Mouse (Mus musculus): Measurements from ENCODE around the gene Cd7. TPM values are rescaled to one million over a fixed set of nuclear protein-coding genes. Genes with fewer than 3 reads are reported as not detected.
"Not testable (repeated sequence)": the region's sequence is repeated elsewhere in the genome, so short reads cannot be mapped to it uniquely, and the experiment has no call there.

Gene Cd7
- total RNA-seq, 1 experiment = 0.27 TPM

- TF ChIP-seq CHD2 (IDR thresholded peaks at IDR 0.05; ENCODE audit: low read depth, low read length) (no peak), HCFC1 (IDR thresholded peaks at IDR 0.05; ENCODE audit: borderline replicate concordance, insufficient read depth, low read length) (no peak), ZC3H11A (IDR thresholded peaks at IDR 0.05; ENCODE audit: borderline replicate concordance, low read depth, low read length) (no peak), MAFK (IDR thresholded peaks at IDR 0.05; ENCODE audit: insufficient read depth, low read depth, low read length) (no peak), ZNF384 (IDR thresholded peaks at IDR 0.05; ENCODE audit: low read depth, low read length) (no peak)
- H3K27ac ChIP-seq (ENCODE audit: insufficient read depth, low read depth, low read length, poor library complexity, severe bottlenecking) = no peak overlapping the region
- H3K9me3 ChIP-seq (ENCODE audit: control insufficient read depth, insufficient read depth, low read depth, low read length) = no peaks in the 10 kb centered on the region
- no peak overlapping the region for H3K4me3 ChIP-seq (ENCODE audit: insufficient read depth in 1 of 2, low read depth in 1 of 2, low read length in 2 of 2, poor library complexity in 1 of 2, severe bottlenecking in 1 of 2)
- no peak overlapping the region for H3K9ac ChIP-seq (ENCODE audit: insufficient read depth, low read depth, low read length, poor library complexity, severe bottlenecking)
- no peaks in the 10 kb centered on the region for H3K4me1 ChIP-seq (ENCODE audit: control insufficient read depth in 2 of 2, insufficient read depth in 2 of 2, low read length in 2 of 2, poor library complexity in 1 of 2)
- H3K36me3 ChIP-seq (ENCODE audit: control insufficient read depth, insufficient read depth, low read length, poor library complexity, severe bottlenecking) = no peaks in the 10 kb centered on the region
- no peak for DNase-seq (ENCODE audit: low read depth, low spot score)
- in situ Hi-C loops (cut with MboI; ENCODE audit: low sequenced_read_pairs in 2 of 2, unreplicated experiment in 2 of 2) = no loop called here
Observed at GRCm38 (mm10) chr11:121082250-121082649, 43.0 kb upstream of the Cd7 start.

- no peak for TF ChIP-seq CHD2 (IDR thresholded peaks at IDR 0.05; ENCODE audit: low read depth, low read length)
- TF ChIP-seq HCFC1 (IDR thresholded peaks at IDR 0.05; ENCODE audit: borderline replicate concordance, insufficient read depth, low read length) = no peak
- TF ChIP-seq ZNF384 (IDR thresholded peaks at IDR 0.05; ENCODE audit: low read depth, low read length) = no peak
- TF ChIP-seq ZC3H11A (IDR thresholded peaks at IDR 0.05; ENCODE audit: borderline replicate concordance, low read depth, low read length) = no peak
- TF ChIP-seq MAFK (IDR thresholded peaks at IDR 0.05; ENCODE audit: insufficient read depth, low read depth, low read length) = no peak
- H3K4me1 ChIP-seq (ENCODE audit: control insufficient read depth in 2 of 2, insufficient read depth in 2 of 2, low read length in 2 of 2, poor library complexity in 1 of 2) = no peaks in the 10 kb centered on the region
Observed at GRCm38 (mm10) chr11:121081120-121081519, 41.9 kb upstream of the Cd7 start, which contains the start of gene Sectm1a. Sectm1a (minus strand) TSS chr11:121081220.

GRCm38 (mm10) chr11:121080330-121080729, 41.1 kb upstream of the Cd7 start:
- Histone ChIP-seq H3K27ac (ENCODE audit: insufficient read depth, low read depth, low read length, poor library complexity, severe bottlenecking) (no peak overlapping the region), H3K9ac (ENCODE audit: insufficient read depth, low read depth, low read length, poor library complexity, severe bottlenecking) (no peak overlapping the region), H3K9me3 (ENCODE audit: control insufficient read depth, insufficient read depth, low read depth, low read length) (no peaks in the 10 kb centered on the region), H3K4me1 (ENCODE audit: control insufficient read depth in 2 of 2, insufficient read depth in 2 of 2, low read length in 2 of 2, poor library complexity in 1 of 2) (no peaks in the 10 kb centered on the region), H3K36me3 (ENCODE audit: control insufficient read depth, insufficient read depth, low read length, poor library complexity, severe bottlenecking) (no peaks in the 10 kb centered on the region), H3K4me3 (ENCODE audit: insufficient read depth in 1 of 2, low read depth in 1 of 2, low read length in 2 of 2, poor library complexity in 1 of 2, severe bottlenecking in 1 of 2) (no peak overlapping the region)
- TF ChIP-seq ZNF384 (IDR thresholded peaks at IDR 0.05; ENCODE audit: low read depth, low read length) (no peak), HCFC1 (IDR thresholded peaks at IDR 0.05; ENCODE audit: borderline replicate concordance, insufficient read depth, low read length) (no peak), CHD2 (IDR thresholded peaks at IDR 0.05; ENCODE audit: low read depth, low read length) (no peak), MAFK (IDR thresholded peaks at IDR 0.05; ENCODE audit: insufficient read depth, low read depth, low read length) (no peak), ZC3H11A (IDR thresholded peaks at IDR 0.05; ENCODE audit: borderline replicate concordance, low read depth, low read length) (no peak)
- in situ Hi-C loops (cut with MboI; ENCODE audit: low sequenced_read_pairs in 2 of 2, unreplicated experiment in 2 of 2) = no loop called here
- DNase-seq (ENCODE audit: low read depth, low spot score) = no peak

More at GRCm38 (mm10) chr11:121081120-121081519, 41.9 kb upstream of the Cd7 start, which contains the start of gene Sectm1a:
- Histone ChIP-seq H3K4me3 (ENCODE audit: insufficient read depth in 1 of 2, low read depth in 1 of 2, low read length in 2 of 2, poor library complexity in 1 of 2, severe bottlenecking in 1 of 2) (no peak within 1 kb of the TSS), H3K9ac (ENCODE audit: insufficient read depth, low read depth, low read length, poor library complexity, severe bottlenecking) (no peak within 1 kb of the TSS), H3K9me3 (ENCODE audit: control insufficient read depth, insufficient read depth, low read depth, low read length) (no peaks in the 10 kb centered on the region), H3K27ac (ENCODE audit: insufficient read depth, low read depth, low read length, poor library complexity, severe bottlenecking) (no peak within 1 kb of the TSS), H3K36me3 (ENCODE audit: control insufficient read depth, insufficient read depth, low read length, poor library complexity, severe bottlenecking) (no peaks in the 10 kb centered on the region)
- in situ Hi-C loops (cut with MboI; ENCODE audit: low sequenced_read_pairs in 2 of 2, unreplicated experiment in 2 of 2) = no loop called here
- DNase-seq (ENCODE audit: low read depth, low spot score) = no peak

- no peak overlapping the region for H3K4me3 ChIP-seq (ENCODE audit: insufficient read depth in 1 of 2, low read depth in 1 of 2, low read length in 2 of 2, poor library complexity in 1 of 2, severe bottlenecking in 1 of 2)
- no peaks in the 10 kb centered on the region for H3K9me3 ChIP-seq (ENCODE audit: control insufficient read depth, insufficient read depth, low read depth, low read length)
- no peak for DNase-seq (ENCODE audit: low read depth, low spot score)
- no peak overlapping the region for H3K27ac ChIP-seq (ENCODE audit: insufficient read depth, low read depth, low read length, poor library complexity, severe bottlenecking)
- in situ Hi-C loops (cut with MboI; ENCODE audit: low sequenced_read_pairs in 2 of 2, unreplicated experiment in 2 of 2) = no loop called here
- H3K4me1 ChIP-seq (ENCODE audit: control insufficient read depth in 2 of 2, insufficient read depth in 2 of 2, low read length in 2 of 2, poor library complexity in 1 of 2) = no peaks in the 10 kb centered on the region
- H3K9ac ChIP-seq (ENCODE audit: insufficient read depth, low read depth, low read length, poor library complexity, severe bottlenecking) = no peak overlapping the region
- no peaks in the 10 kb centered on the region for H3K36me3 ChIP-seq (ENCODE audit: control insufficient read depth, insufficient read depth, low read length, poor library complexity, severe bottlenecking)
- no peak for TF ChIP-seq HCFC1 (IDR thresholded peaks at IDR 0.05; ENCODE audit: borderline replicate concordance, insufficient read depth, low read length)
Observed at GRCm38 (mm10) chr11:121075655-121076054, 36.4 kb upstream of the Cd7 start.

GRCm38 (mm10) chr11:121069662-121070061, 30.4 kb upstream of the Cd7 start:
- H3K4me3 ChIP-seq (ENCODE audit: insufficient read depth in 1 of 2, low read depth in 1 of 2, low read length in 2 of 2, poor library complexity in 1 of 2, severe bottlenecking in 1 of 2); H3K9me3 ChIP-seq (ENCODE audit: control insufficient read depth, insufficient read depth, low read depth, low read length); DNase-seq (ENCODE audit: low read depth, low spot score); H3K36me3 ChIP-seq (ENCODE audit: control insufficient read depth, insufficient read depth, low read length, poor library complexity, severe bottlenecking); in situ Hi-C loops (cut with MboI; ENCODE audit: low sequenced_read_pairs in 2 of 2, unreplicated experiment in 2 of 2); H3K27ac ChIP-seq (ENCODE audit: insufficient read depth, low read depth, low read length, poor library complexity, severe bottlenecking); H3K4me1 ChIP-seq (ENCODE audit: control insufficient read depth in 2 of 2, insufficient read depth in 2 of 2, low read length in 2 of 2, poor library complexity in 1 of 2); H3K9ac ChIP-seq (ENCODE audit: insufficient read depth, low read depth, low read length, poor library complexity, severe bottlenecking): not testable (repeated sequence)

Measured in ES-E14 (cell line).